Mouse (Mus musculus): Measurements from ENCODE around the gene 1110004F10Rik. TPM values are rescaled to one million over a fixed set of nuclear protein-coding genes. Genes with fewer than 3 reads are reported as not detected.

1110004F10Rik gene
- 145 TPM for polyA plus RNA-seq (2014; fragmentation: Illumina TruSeq; extraction: RNeasy Lipid Tissue Mini Kit (QIAGEN cat#74804); ENCODE audit: low read depth, low replicate concordance)

DNA sequence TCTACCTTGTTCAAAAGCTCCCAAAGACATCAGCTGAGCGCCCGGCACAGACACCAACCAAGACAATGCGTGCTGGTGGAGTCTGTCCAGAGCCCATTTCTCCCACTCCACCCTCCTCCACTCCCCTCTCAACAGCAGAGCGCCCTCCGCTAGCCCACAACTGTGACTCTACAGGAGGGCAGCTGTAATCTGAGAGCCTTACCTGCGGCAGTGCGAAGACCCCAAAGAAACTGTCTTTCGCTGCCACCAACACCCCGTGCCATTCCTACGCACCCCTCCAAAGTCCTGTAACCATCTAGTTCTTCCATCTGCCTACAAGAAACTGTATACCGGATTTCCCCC, at the start of gene 1110004F10Rik:
1110004F10Rik (plus strand) TSS at position 202 of the 342 bp plus-strand sequence.

DNA sequence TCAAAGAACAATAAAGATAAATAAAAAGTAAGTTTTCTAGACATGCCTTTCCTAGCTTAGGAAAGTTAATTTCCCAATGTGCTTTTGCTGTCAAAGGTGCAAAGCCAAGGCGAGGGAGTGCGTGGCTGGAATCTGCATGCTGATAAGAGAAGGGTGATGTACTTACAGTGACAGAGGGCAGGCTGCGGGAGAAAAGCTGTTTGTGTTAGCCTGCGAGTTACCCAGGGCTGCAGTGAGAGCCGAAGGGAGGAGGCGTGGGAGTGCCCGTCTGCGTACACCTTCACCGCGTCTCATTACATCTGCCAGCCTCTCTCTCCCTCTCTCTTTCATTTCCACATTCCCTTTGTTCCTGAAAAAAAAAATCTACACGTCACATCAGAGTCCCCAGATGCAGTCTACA, 686 bp upstream of the 1110004F10Rik start, which contains the start of gene Sox6:
Sox6 (minus strand) TSS at position 286 of the 400 bp plus-strand sequence.

DNA sequence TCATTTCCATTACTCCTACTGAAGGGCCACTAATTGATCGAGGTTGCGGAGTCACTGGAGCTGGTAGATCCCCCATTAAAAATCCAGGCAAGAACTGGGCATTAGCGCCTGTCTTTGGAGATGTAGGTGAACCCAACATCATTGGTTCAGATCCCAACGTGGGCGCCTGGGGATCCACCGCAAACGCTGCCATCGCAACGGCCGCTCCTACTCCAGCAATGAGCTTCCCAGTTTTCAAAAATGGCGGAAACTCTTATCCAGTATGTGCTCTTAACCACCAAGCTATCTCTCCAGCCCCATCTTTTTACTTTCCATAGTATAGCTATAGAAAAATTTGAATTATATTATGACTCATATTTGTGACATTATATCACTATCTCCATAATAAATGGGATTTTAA, 45.2 kb downstream of the 1110004F10Rik start, which contains the start of gene Gm4353:
Gm4353 (minus strand) TSS at position 270 of the 400 bp plus-strand sequence.

Other genes starting within 250 kb of the 1110004F10Rik start
- 24.4 TPM for gene Sox6, start 601 bp upstream of the 1110004F10Rik start, polyA plus RNA-seq (2014; fragmentation: Illumina TruSeq; extraction: RNeasy Lipid Tissue Mini Kit (QIAGEN cat#74804); ENCODE audit: low read depth, low replicate concordance)
- not detected for gene Gm4353, start 45.2 kb downstream of the 1110004F10Rik start, polyA plus RNA-seq (2014; fragmentation: Illumina TruSeq; extraction: RNeasy Lipid Tissue Mini Kit (QIAGEN cat#74804); ENCODE audit: low read depth, low replicate concordance)